Mouse (Mus musculus) heart, embryonic 16.5 days (tissue): ENCODE measurements around the gene Wdr24. TPM values are rescaled to one million over a fixed set of nuclear protein-coding genes. Genes with fewer than 3 reads are reported as not detected.

ENCODE experiments used
- ATAC-seq: fragments of 200-750 bp; cut with Nextera tagmentation; replicated peaks from 2 replicates; pipeline ENCODE4 v1.8.0; 2017; ENCODE audit warnings: moderate number of reproducible peaks; ENCODE audit not compliant: insufficient read depth, low FRiP score; ENCODE audit errors: extremely low read depth
- H3K27ac ChIP-seq: fragments of 300-500 bp; sonication (generic); 2 replicates; pipeline ENCODE4 v1.5.1; 2014; ENCODE audit warnings: mild to moderate bottlenecking, low read length, control low read depth, moderate library complexity
- H3K27me3 ChIP-seq: fragments of 300-500 bp; sonication (generic); 2 replicates; pipeline ENCODE4 v1.6.1; 2014; ENCODE audit warnings: low read length, mixed read lengths; ENCODE audit not compliant: control insufficient read depth, insufficient read depth
- H3K36me3 ChIP-seq: fragments of 300-500 bp; sonication (generic); 2 replicates; pipeline ENCODE4 v1.6.1; 2014; ENCODE audit not compliant: control insufficient read depth, insufficient read depth
- H3K4me1 ChIP-seq: fragments of 300-500 bp; sonication (generic); 2 replicates; pipeline ENCODE4 v1.6.1; 2014; ENCODE audit warnings: low read length, mixed read lengths; ENCODE audit not compliant: control insufficient read depth, insufficient read depth
- H3K4me2 ChIP-seq: fragments of 300-500 bp; sonication (generic); 2 replicates; pipeline ENCODE4 v1.6.1; 2014; ENCODE audit warnings: low read depth, mild to moderate bottlenecking, control low read depth, low read length
- H3K4me3 ChIP-seq: fragments of 300-500 bp; sonication (generic); 2 replicates; pipeline ENCODE4 v1.5.1; 2014; ENCODE audit warnings: mild to moderate bottlenecking, control low read depth, low read length
- H3K9ac ChIP-seq: fragments of 300-500 bp; sonication (generic); 2 replicates; pipeline ENCODE4 v1.6.1; 2014; ENCODE audit warnings: low read length, control low read depth
- H3K9me3 ChIP-seq: fragments of 300-500 bp; sonication (generic); replicated peaks from 2 replicates; pipeline ENCODE4 v1.6.1; 2016; ENCODE audit warnings: low read length; ENCODE audit not compliant: control insufficient read depth
- WGBS: fragments of 180-500 bp; shearing (Covaris S2); extraction: QIAGEN DNeasy Blood & Tissue Kit; methylation state at CpG from one replicate; pipeline ENCODE4 v1.1.7; 2014; 5-methylcytosine and 5-hydroxymethylcytosine counted together
- polyA plus RNA-seq: library from polyadenylated mRNA; unstranded; fragments of >200 nt; fragmentation: Nextera tagmentation; extraction: Ambion mirVana; gene quantifications from 2 replicates; pipeline ENCODE4 v1.2.1, GENCODE M21; 2015

Wdr24 gene
- polyA plus RNA-seq, 1 experiment from 2014 or later = 18.7 TPM

- H3K27me3 ChIP-seq = no peaks in the 10 kb centered on the region
- 88% methylated on average over 9 of the region's 9 CpGs for WGBS
- no peaks in the 10 kb centered on the region for H3K9me3 ChIP-seq
- H3K36me3 ChIP-seq = peaks cover 8% of the 10 kb centered on the region
- no peak overlapping the region for H3K9ac ChIP-seq
- H3K27ac ChIP-seq = no peak overlapping the region
- ATAC-seq = no peak
- H3K4me1 ChIP-seq = peaks cover 31% of the 10 kb centered on the region
- no peak overlapping the region for H3K4me3 ChIP-seq
- H3K4me2 ChIP-seq = no peak overlapping the region
These were observed 36.5 kb upstream of the Wdr24 start for GRCm38 (mm10) chr17:25786781-25787504.

- ATAC-seq = no peak
- Histone ChIP-seq H3K4me2 (peak overlapping the region; percentile 96), H3K27me3 (no peaks in the 10 kb centered on the region), H3K4me1 (peaks cover 26% of the 10 kb centered on the region), H3K9me3 (no peaks in the 10 kb centered on the region), H3K9ac (peak overlapping the region; percentile 91), H3K4me3 (peak overlapping the region; percentile 91), H3K36me3 (no peaks in the 10 kb centered on the region), H3K27ac (peak overlapping the region; percentile 95; the same call in 1 of the 2 replicates)
- WGBS = 28% methylated on average over 19 of the region's 19 CpGs
These were observed 32.0 kb upstream of the Wdr24 start for GRCm38 (mm10) chr17:25791320-25791842.

- Histone ChIP-seq H3K4me3 (peak overlapping the region; percentile 91), H3K4me1 (peaks cover 27% of the 10 kb centered on the region), H3K4me2 (peak overlapping the region; percentile 96), H3K9ac (peak overlapping the region; percentile 91), H3K9me3 (no peaks in the 10 kb centered on the region), H3K27ac (peak overlapping the region; percentile 95), H3K27me3 (no peaks in the 10 kb centered on the region), H3K36me3 (no peaks in the 10 kb centered on the region)
- ATAC-seq = peak; percentile 59
- under 1% methylated on average over 45 of the region's 45 CpGs for WGBS
These were observed 31.4 kb upstream of the Wdr24 start for GRCm38 (mm10) chr17:25791843-25792527.

- H3K27me3 ChIP-seq = no peaks in the 10 kb centered on the region
- H3K27ac ChIP-seq = peak within 1 kb of the TSS; percentile 95
- H3K4me2 ChIP-seq = peak within 1 kb of the TSS; percentile 96
- ATAC-seq = peak; percentile 76
- peaks cover 31% of the 10 kb centered on the region for H3K4me1 ChIP-seq
- no peaks in the 10 kb centered on the region for H3K9me3 ChIP-seq
- H3K4me3 ChIP-seq = peak within 1 kb of the TSS; percentile 91
- no peaks in the 10 kb centered on the region for H3K36me3 ChIP-seq
- peak within 1 kb of the TSS; percentile 91 for H3K9ac ChIP-seq
- WGBS = under 1% methylated on average over 14 of the region's 14 CpGs
These were observed 30.8 kb upstream of the Wdr24 start, which contains the start of gene Fam173a for GRCm38 (mm10) chr17:25792615-25793014. TSS of gene Fam173a (minus strand) at chr17:25792901.

- Histone ChIP-seq H3K4me3 (no peak overlapping the region), H3K9ac (no peak overlapping the region), H3K4me1 (peaks cover 31% of the 10 kb centered on the region), H3K4me2 (no peak overlapping the region), H3K36me3 (no peaks in the 10 kb centered on the region), H3K9me3 (no peaks in the 10 kb centered on the region), H3K27me3 (no peaks in the 10 kb centered on the region), H3K27ac (0 out of 2 replicates have a peak overlapping the region, but pooled peaks have one; percentile 6)
- ATAC-seq = no peak
- WGBS = 76% methylated on average over 13 of the region's 13 CpGs
These were observed 29.2 kb upstream of the Wdr24 start for GRCm38 (mm10) chr17:25794197-25794596.

GRCm38 (mm10) chr17:25794998-25795397 lies 28.4 kb upstream of the Wdr24 start:
- peaks cover 31% of the 10 kb centered on the region for H3K4me1 ChIP-seq
- no peak overlapping the region for H3K9ac ChIP-seq
- H3K36me3 ChIP-seq = no peaks in the 10 kb centered on the region
- no peak overlapping the region for H3K27ac ChIP-seq
- no peaks in the 10 kb centered on the region for H3K9me3 ChIP-seq
- WGBS = 85% methylated on average over 17 of the region's 17 CpGs
- no peak overlapping the region for H3K4me2 ChIP-seq
- H3K27me3 ChIP-seq = no peaks in the 10 kb centered on the region
- no peak for ATAC-seq
- no peak overlapping the region for H3K4me3 ChIP-seq

GRCm38 (mm10) chr17:25795609-25796092 lies 27.8 kb upstream of the Wdr24 start, which contains the start of gene AC134908.4:
TSS of gene AC134908.4 (minus strand) at chr17:25795659.
- Histone ChIP-seq H3K27me3 (no peaks in the 10 kb centered on the region), H3K4me3 (peak within 1 kb of the TSS; percentile 92), H3K9me3 (no peaks in the 10 kb centered on the region), H3K9ac (peak within 1 kb of the TSS; percentile 84), H3K27ac (no peak within 1 kb of the TSS; the same call in 1 of the 2 replicates), H3K4me1 (peaks cover 31% of the 10 kb centered on the region), H3K36me3 (no peaks in the 10 kb centered on the region), H3K4me2 (peak within 1 kb of the TSS; percentile 93)
- 32% methylated on average over 6 of the region's 6 CpGs for WGBS
- no peak for ATAC-seq

GRCm38 (mm10) chr17:25796211-25796771 lies 27.1 kb upstream of the Wdr24 start:
- no peaks in the 10 kb centered on the region for H3K9me3 ChIP-seq
- ATAC-seq = no peak
- H3K27me3 ChIP-seq = no peaks in the 10 kb centered on the region
- 3% methylated on average over 37 of the region's 37 CpGs for WGBS
- peaks cover 25% of the 10 kb centered on the region for H3K4me1 ChIP-seq
- no peaks in the 10 kb centered on the region for H3K36me3 ChIP-seq
- no peak overlapping the region; the same call in 1 of the 2 replicates for H3K27ac ChIP-seq
- peak overlapping the region; percentile 84 for H3K9ac ChIP-seq
- H3K4me3 ChIP-seq = peak overlapping the region; percentile 92
- H3K4me2 ChIP-seq = peak overlapping the region; percentile 93
